Mouse (Mus musculus) G1E (cell line): ENCODE results near the gene Arhgap31.

ENCODE experiments used
- CTCF ChIP-seq: IDR thresholded peaks from 2 replicates; pipeline ENCODE4 v1.5.1; 2012; ENCODE audit warnings: low read depth, low read length, inconsistent platforms, mixed read lengths
- GATA1 ChIP-seq: IDR thresholded peaks from 2 replicates; pipeline ENCODE4 v1.6.1; 2012; ENCODE audit warnings: borderline replicate concordance, low read length, inconsistent platforms, mixed read lengths
- GATA2 ChIP-seq: IDR thresholded peaks from 2 replicates; pipeline ENCODE4 v1.6.1; 2012; ENCODE audit warnings: low read depth, low read length, inconsistent platforms, borderline replicate concordance
- POLR2AphosphoS5 ChIP-seq: IDR thresholded peaks from 2 replicates; pipeline ENCODE4 v1.6.1; 2012; ENCODE audit warnings: low read depth, low read length, inconsistent platforms; ENCODE audit not compliant: insufficient replicate concordance
- TAL1 ChIP-seq: conservative IDR thresholded peaks from 2 replicates; pipeline ENCODE4 v1.6.1; 2012; ENCODE audit warnings: low read depth, low read length, inconsistent platforms, mixed read lengths

- TF ChIP-seq CTCF (no peak), GATA1 (no peak), TAL1 (no peak), POLR2AphosphoS5 (no peak), GATA2 (no peak)
These were observed 24.4 kb downstream of the Arhgap31 start for GRCm38 (mm10) chr16:38688531-38689264.
